Mouse (Mus musculus) C2C12 (cell line): ENCODE measurements around the gene Mapkap1.

Experiments
- CTCF ChIP-seq: IDR thresholded peaks from one replicate; pipeline ENCODE4 v1.5.1; 2011; ENCODE audit not compliant: control insufficient read depth, insufficient read depth, insufficient read length
- FOSL1 ChIP-seq: IDR thresholded peaks from one replicate; pipeline ENCODE4 v1.8.0; 2011; ENCODE audit warnings: mild to moderate bottlenecking, low read length; ENCODE audit not compliant: poor library complexity, insufficient read depth, severe bottlenecking
- USF1 ChIP-seq: IDR thresholded peaks from one replicate; pipeline ENCODE4 v1.6.1; 2011; ENCODE audit warnings: low read depth, mild to moderate bottlenecking, control low read depth, moderate library complexity

DNA sequence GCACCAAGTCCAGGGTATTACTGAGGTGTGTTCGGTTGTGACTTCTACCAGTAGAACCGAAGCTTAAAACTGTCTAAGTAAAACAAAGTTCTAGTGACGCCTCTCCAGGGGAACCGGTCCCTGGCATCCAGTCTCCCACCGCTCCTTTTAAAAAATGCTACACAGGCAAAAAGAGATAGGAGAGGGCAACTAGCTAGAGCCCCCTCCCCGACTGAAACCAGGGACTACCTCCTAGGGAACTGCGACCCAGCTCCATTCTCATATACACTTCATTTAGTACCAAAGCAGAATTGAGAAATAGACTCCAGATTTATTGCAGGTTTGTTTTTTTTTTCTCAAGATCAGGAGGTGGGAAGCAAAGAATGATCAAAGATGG lies 36.2 kb upstream of the Mapkap1 start:
- no peak for TF ChIP-seq CTCF
- no peak for TF ChIP-seq USF1
- no peak for TF ChIP-seq FOSL1
